Mouse (Mus musculus) myocyte (in vitro differentiated cells): ENCODE measurements around the gene Btbd19.
A peak's percentile ranks its signal among the peaks of the same experiment; 100 is the strongest.

Source experiments
- CEBPB ChIP-seq: IDR thresholded peaks from 2 replicates; pipeline ENCODE4 v1.6.1; 2011; ENCODE audit warnings: mild to moderate bottlenecking, moderate library complexity; ENCODE audit not compliant: poor library complexity, insufficient read depth, severe bottlenecking
- E2F4 ChIP-seq: IDR thresholded peaks from one replicate; pipeline ENCODE4 v1.6.1; 2011; ENCODE audit warnings: mild to moderate bottlenecking, control low read depth, moderate library complexity; ENCODE audit not compliant: insufficient read depth
- MYOD1 ChIP-seq, 3 experiments: IDR thresholded peaks; one replicate each; pipeline ENCODE4 v1.6.1; 2011; ENCODE audit warnings: control low read depth in 2 of 3, low read depth in 2 of 3, mild to moderate bottlenecking in 2 of 3, moderate library complexity in 1 of 3; ENCODE audit not compliant: insufficient read length in 2 of 3, control insufficient read depth in 1 of 3
- MYOG ChIP-seq, 3 experiments: IDR thresholded peaks; one replicate each; pipeline ENCODE4 v1.6.1; 2011; ENCODE audit warnings: control low read depth in 2 of 3, low read depth in 2 of 3, mild to moderate bottlenecking in 2 of 3; ENCODE audit not compliant: insufficient read length in 2 of 3, control insufficient read depth in 1 of 3, insufficient read depth in 1 of 3
- POLR2A ChIP-seq: IDR thresholded peaks from one replicate; pipeline ENCODE4 v1.6.1; 2011; ENCODE audit warnings: low read depth, mild to moderate bottlenecking, control low read depth, moderate library complexity; ENCODE audit not compliant: insufficient read length
- POLR2AphosphoS2 ChIP-seq: IDR thresholded peaks from one replicate; pipeline ENCODE4 v1.6.1; 2011; ENCODE audit warnings: low read depth, control low read depth; ENCODE audit not compliant: insufficient read length
- TCF12 ChIP-seq: IDR thresholded peaks from one replicate; pipeline ENCODE4 v1.6.1; 2011; ENCODE audit warnings: mild to moderate bottlenecking, control low read depth; ENCODE audit not compliant: poor library complexity, insufficient read depth, severe bottlenecking
- USF1 ChIP-seq: IDR thresholded peaks from one replicate; pipeline ENCODE4 v1.6.1; 2011; ENCODE audit warnings: low read depth, mild to moderate bottlenecking, control low read depth, moderate library complexity

- TF ChIP-seq POLR2A (peak; percentile 29), USF1 (no peak), POLR2AphosphoS2 (peak; percentile 55), CEBPB (no peak), TCF12 (no peak), MYOG (IDR thresholded peaks at IDR 0.05; ENCODE audit: control insufficient read depth in 1 of 3, insufficient read depth in 1 of 3, insufficient read length in 2 of 3, low read depth in 2 of 3) (no peak), MYOD1 (IDR thresholded peaks at IDR 0.05; ENCODE audit: control insufficient read depth in 1 of 3, insufficient read length in 2 of 3, low read depth in 2 of 3) (no peak), E2F4 (no peak)
Measured at GRCm38 (mm10) chr4:117125910-117126674, 567 bp upstream of the Btbd19 start.
